Mouse (Mus musculus): ENCODE data around the gene Zdhhc19. TPM values are rescaled to one million over a fixed set of nuclear protein-coding genes. Genes with fewer than 3 reads are reported as not detected.

Zdhhc19 gene
- polyA plus RNA-seq, 1 experiment from 2014 or later: not detected

GRCm38 (mm10) chr16:32608712-32609400, 112.8 kb downstream of the Zdhhc19 start, which contains the start of gene Tfrc:
Gene Tfrc, plus strand, starts transcription at chr16:32608920.
- H3K4me1 ChIP-seq: peaks cover 13% of the 10 kb centered on the region
- WGBS: under 1% methylated on average over 73 of the region's 73 CpGs
- peak within 1 kb of the TSS; percentile 87 for H3K4me2 ChIP-seq
- H3K27ac ChIP-seq: peak within 1 kb of the TSS; percentile 96
- H3K27me3 ChIP-seq: no peaks in the 10 kb centered on the region
- H3K4me3 ChIP-seq (replicated peaks): peak within 1 kb of the TSS; percentile 87
- peak within 1 kb of the TSS; percentile 86 for H3K9ac ChIP-seq
- H3K9me3 ChIP-seq (replicated peaks): no peaks in the 10 kb centered on the region
- 0 out of 2 replicates have a peak, but pooled peaks cover under 1% of the 10 kb centered on the region for H3K36me3 ChIP-seq
- ATAC-seq (replicated peaks; ENCODE audit: low FRiP score): peak; percentile 97

- H3K4me3 ChIP-seq (replicated peaks): peak overlapping the region; percentile 87
- WGBS: under 1% methylated on average over 14 of the region's 14 CpGs
- H3K27me3 ChIP-seq: no peaks in the 10 kb centered on the region
- H3K9ac ChIP-seq: peak overlapping the region; percentile 86
- no peaks in the 10 kb centered on the region for H3K9me3 ChIP-seq (replicated peaks)
- ATAC-seq (replicated peaks; ENCODE audit: low FRiP score): no peak
- H3K4me1 ChIP-seq: peaks cover 13% of the 10 kb centered on the region
- H3K27ac ChIP-seq: peak overlapping the region; percentile 96
- peaks cover 6% of the 10 kb centered on the region for H3K36me3 ChIP-seq
- H3K4me2 ChIP-seq: peak overlapping the region; percentile 87
These were observed 113.3 kb downstream of the Zdhhc19 start for GRCm38 (mm10) chr16:32609401-32609779.

DNA sequence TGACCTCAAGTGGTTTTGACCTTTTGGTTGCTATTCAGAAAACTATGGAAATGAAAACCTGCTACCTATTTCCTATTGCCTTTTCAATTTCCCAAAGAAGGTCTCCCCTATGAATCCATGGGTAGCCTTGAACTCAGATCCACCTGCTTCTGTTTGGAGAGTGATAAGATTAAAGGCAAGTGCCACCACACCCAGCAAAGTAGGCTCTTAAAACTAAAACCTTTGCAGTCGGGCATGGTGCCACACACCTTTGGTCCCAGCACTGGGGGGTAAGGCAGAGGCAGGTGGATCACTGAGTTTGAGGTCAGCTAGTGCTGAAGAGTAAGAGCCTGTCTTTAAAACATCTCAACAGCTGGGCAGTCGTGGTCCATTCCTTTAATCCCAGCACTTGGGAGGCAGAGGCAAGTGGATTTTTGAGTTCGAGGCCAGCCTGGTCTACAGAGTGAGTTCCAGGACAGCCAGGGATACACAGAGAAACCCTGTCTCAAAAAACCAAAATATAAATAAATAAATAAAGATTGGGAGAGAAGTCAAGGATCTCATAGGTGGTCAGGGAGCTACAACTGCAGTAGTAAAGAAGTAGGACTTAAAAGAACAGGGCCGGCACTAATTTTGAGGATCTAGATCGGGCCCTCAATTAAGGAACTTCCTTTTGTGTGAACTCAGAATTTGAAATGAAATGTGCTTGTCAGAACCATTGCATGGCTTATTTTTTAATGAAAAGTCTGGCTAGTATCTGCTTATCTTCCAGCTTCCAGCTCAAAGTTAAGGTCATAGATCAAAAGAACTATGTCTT, 114.6 kb downstream of the Zdhhc19 start:
- H3K36me3 ChIP-seq: peaks cover 18% of the 10 kb centered on the region
- peak overlapping the region; percentile 87 for H3K4me2 ChIP-seq
- peaks cover 13% of the 10 kb centered on the region for H3K4me1 ChIP-seq
- H3K4me3 ChIP-seq (replicated peaks): peak overlapping the region; percentile 87
- H3K9me3 ChIP-seq (replicated peaks): no peaks in the 10 kb centered on the region
- no peak for ATAC-seq (replicated peaks; ENCODE audit: low FRiP score)
- H3K27ac ChIP-seq: no peak overlapping the region
- 76% methylated on average over 5 of the region's 5 CpGs for WGBS
- H3K9ac ChIP-seq: 0 out of 2 replicates have a peak overlapping the region, but pooled peaks have one; percentile 21
- H3K27me3 ChIP-seq: no peaks in the 10 kb centered on the region

Other genes with a start within 250 kb of the Zdhhc19 start
- gene Fbxo45, start 249.1 kb upstream of the Zdhhc19 start, polyA plus RNA-seq (2015; fragmentation: Nextera tagmentation; extraction: Ambion mirVana): 10.4 and 11.2 TPM in 2 replicates
- gene Wdr53, start 249.0 kb upstream of the Zdhhc19 start, polyA plus RNA-seq (2015; fragmentation: Nextera tagmentation; extraction: Ambion mirVana): 19.3 and 19.5 TPM in 2 replicates
- not detected in 2 replicates for gene Smco1, start 224.8 kb upstream of the Zdhhc19 start, polyA plus RNA-seq (2015; fragmentation: Nextera tagmentation; extraction: Ambion mirVana)
- 31.2 and 31.5 TPM in 2 replicates for gene Rnf168, start 218.8 kb upstream of the Zdhhc19 start, polyA plus RNA-seq (2015; fragmentation: Nextera tagmentation; extraction: Ambion mirVana)
- gene Ubxn7, start 164.0 kb upstream of the Zdhhc19 start, polyA plus RNA-seq (2015; fragmentation: Nextera tagmentation; extraction: Ambion mirVana): 25.4 and 27.3 TPM in 2 replicates
- 0.55 TPM in 1 of 2 replicates, not detected in the other for gene Tm4sf19, start 95.8 kb upstream of the Zdhhc19 start, polyA plus RNA-seq (2015; fragmentation: Nextera tagmentation; extraction: Ambion mirVana)
- 32.0 and 33.6 TPM in 2 replicates for gene Tctex1d2, start 76.6 kb upstream of the Zdhhc19 start, polyA plus RNA-seq (2015; fragmentation: Nextera tagmentation; extraction: Ambion mirVana)
- 35.8 and 41.3 TPM in 2 replicates for gene Pcyt1a, start 65.3 kb upstream of the Zdhhc19 start, polyA plus RNA-seq (2015; fragmentation: Nextera tagmentation; extraction: Ambion mirVana)
- 2.1 and 2.2 TPM in 2 replicates for gene Slc51a, start 8.4 kb upstream of the Zdhhc19 start, polyA plus RNA-seq (2015; fragmentation: Nextera tagmentation; extraction: Ambion mirVana)
- gene Tfrc, start 112.7 kb downstream of the Zdhhc19 start, polyA plus RNA-seq (2015; fragmentation: Nextera tagmentation; extraction: Ambion mirVana): 50.2 and 50.7 TPM in 2 replicates
- 9.3 and 12.4 TPM in 2 replicates for gene Tnk2, start 147.6 kb downstream of the Zdhhc19 start, polyA plus RNA-seq (2015; fragmentation: Nextera tagmentation; extraction: Ambion mirVana)
- 0.06 and 0.25 TPM in 2 replicates for gene Muc4, start 239.6 kb downstream of the Zdhhc19 start, polyA plus RNA-seq (2015; fragmentation: Nextera tagmentation; extraction: Ambion mirVana)

All from kidney, embryonic 15.5 days (tissue).